Mouse (Mus musculus): ENCODE data around the gene Ddx50. TPM values are rescaled to one million over a fixed set of nuclear protein-coding genes. Genes with fewer than 3 reads are reported as not detected.

Ddx50 gene
- total RNA-seq, 1 experiment from 2014 or later: 87.7 TPM

Other genes starting within 250 kb of the Ddx50 start
- gene Hkdc1, start 228.7 kb downstream of the Ddx50 start, total RNA-seq (2017): 0.75 TPM in 1 of 3 replicates, not detected in the others
- gene 4930507D05Rik, start 201.7 kb downstream of the Ddx50 start, total RNA-seq (2017): not detected in 3 replicates
- gene Supv3l1, start 201.5 kb downstream of the Ddx50 start, total RNA-seq (2017): 15.0 to 22.7 TPM (median 21.4 TPM) in 3 replicates
- 86.6 to 110 TPM (median 102 TPM) in 3 replicates for gene Vps26a, start 164.4 kb downstream of the Ddx50 start, total RNA-seq (2017)
- 1,192 to 2,405 TPM (median 1,864 TPM) in 3 replicates for gene Srgn, start 123.8 kb downstream of the Ddx50 start, total RNA-seq (2017)
- gene Kif1bp, start 72.8 kb downstream of the Ddx50 start, total RNA-seq (2017): 8.9 to 19.4 TPM (median 13.1 TPM) in 3 replicates
- gene Ddx21, start 48.9 kb downstream of the Ddx50 start, total RNA-seq (2017): 120 to 158 TPM (median 138 TPM) in 3 replicates
- 1.7 TPM in 1 of 3 replicates, not detected in the others for gene Stox1, start 74.9 kb upstream of the Ddx50 start, total RNA-seq (2017)
- gene Ccar1, start 141.1 kb upstream of the Ddx50 start, total RNA-seq (2017): 121 to 145 TPM (median 121 TPM) in 3 replicates

Data from monocyte, adult 5-6 weeks (primary cell).